Mouse (Mus musculus) embryo, embryonic 11 days (tissue): ENCODE measurements around the gene St6galnac3.

Source experiments
- DNase-seq: peaks from one replicate; pipeline ENCODE4 v3.0.0-alpha.2; 2015

Gene St6galnac3

DNA sequence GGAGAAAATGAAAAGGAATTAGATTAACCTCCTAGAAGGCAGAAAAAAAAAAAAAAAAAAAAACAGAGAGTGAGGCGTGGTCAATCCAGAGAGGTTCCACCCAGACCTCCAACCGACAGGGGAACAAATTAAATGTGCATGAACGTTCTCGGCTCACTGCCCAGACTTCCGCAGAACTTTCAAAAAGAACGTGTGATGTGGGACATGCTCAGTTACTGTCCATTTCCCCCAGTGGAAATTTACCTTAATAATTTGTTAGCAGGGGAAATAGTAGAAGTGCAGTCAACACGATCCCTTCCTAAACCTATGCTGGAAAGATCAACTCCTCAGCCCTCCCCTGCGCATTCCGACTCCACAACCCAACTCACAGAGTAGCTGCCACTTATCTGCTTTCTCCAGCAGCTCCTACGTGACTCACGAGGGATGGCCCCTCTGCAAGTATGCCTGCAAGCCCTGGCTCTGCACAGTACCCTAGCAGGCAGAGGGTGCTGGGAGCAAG lies 35.1 kb downstream of the St6galnac3 start:
- DNase-seq: no peak

DNA sequence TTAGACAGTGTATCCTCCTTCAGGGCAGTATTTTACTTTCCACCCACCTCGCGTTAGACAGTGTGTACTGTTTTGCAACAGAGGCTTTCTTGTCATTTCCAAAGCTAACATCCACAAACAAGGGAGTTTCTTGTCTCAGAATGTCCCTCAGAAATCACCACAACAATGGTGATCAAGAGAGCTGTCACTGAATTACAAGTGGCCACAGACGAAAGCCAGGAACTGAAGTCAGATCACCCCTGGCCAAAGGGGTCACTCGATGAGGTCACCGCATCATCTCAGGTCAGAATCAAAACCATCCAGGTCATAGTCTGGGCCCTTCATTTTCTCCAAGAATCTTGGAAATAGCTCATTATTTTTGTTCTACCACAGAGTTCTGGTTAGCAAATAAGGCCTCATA lies 37.1 kb downstream of the St6galnac3 start:
- DNase-seq: no peak

DNA sequence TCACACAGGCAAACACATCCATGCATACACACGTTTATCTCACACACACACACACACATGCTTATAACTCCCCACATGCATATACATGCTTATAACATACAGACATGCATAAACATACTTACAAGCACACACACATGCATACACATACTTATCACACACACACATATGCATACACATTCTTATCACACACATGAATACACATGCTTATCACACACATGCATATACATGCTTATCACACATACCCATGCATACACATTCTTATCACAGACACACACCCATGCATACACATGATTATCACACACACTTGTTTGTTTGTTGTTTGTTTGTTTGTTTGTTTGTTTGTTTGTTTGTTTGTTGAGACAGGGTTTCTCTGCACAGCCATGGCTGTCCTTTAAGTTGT lies 40.1 kb downstream of the St6galnac3 start:
- no peak for DNase-seq

DNA sequence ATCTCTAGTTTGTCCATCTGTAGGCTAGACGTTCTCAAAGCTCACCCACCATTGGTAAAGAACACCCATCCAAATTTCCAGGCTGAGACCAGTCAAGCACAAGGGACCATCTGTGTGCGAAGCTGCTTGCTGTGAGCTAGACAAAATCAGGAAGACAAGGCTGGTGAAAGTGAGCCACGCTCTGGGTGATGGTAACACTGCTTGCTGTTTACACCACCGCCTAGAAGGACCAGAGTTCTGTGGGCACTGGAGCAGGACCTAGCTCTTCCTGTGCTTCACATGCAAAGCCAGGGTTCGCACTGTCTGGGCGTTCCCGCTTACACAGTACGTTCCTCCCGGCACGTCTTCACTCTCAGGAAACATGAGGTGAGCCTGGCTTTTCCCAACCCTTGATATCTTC lies 42.7 kb downstream of the St6galnac3 start:
- no peak for DNase-seq

DNA sequence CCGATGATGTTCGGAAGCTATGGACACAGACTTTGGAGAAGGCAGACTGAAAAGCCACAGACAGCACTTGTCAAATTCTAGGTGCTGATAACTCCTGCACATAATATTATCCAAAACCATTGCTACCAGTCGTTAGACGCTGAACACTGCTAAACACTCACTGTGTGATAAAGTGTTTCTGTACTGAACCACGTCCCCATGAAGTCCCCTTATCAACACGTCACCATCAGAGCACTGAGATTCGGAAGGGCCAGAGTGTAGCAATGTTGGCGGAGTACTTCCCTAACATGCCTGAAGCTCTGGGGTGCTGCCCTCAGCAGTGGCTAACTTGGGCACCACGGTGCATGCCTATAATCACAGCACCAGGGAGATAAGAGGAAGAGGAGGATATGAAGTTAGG lies 43.3 kb downstream of the St6galnac3 start:
- no peak for DNase-seq

DNA sequence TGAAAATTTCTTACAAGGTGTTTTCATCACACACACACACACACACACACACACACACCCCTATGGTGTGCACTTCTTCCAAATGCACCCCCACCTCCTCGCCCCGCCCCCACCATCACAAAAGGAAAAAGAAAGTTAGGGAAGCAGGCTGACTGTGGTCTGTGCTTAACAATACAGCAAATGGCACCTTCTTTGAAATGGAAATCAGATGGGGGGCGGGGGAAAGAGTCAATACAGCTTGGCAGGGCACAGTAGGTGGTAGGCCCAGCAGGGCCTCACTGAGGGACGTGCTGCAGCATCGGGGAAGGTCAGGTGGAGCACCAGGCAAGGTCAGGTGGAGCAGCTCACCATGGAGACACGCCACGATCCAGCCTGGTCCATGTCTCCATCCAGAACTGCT lies 49.1 kb downstream of the St6galnac3 start:
- no peak for DNase-seq

DNA sequence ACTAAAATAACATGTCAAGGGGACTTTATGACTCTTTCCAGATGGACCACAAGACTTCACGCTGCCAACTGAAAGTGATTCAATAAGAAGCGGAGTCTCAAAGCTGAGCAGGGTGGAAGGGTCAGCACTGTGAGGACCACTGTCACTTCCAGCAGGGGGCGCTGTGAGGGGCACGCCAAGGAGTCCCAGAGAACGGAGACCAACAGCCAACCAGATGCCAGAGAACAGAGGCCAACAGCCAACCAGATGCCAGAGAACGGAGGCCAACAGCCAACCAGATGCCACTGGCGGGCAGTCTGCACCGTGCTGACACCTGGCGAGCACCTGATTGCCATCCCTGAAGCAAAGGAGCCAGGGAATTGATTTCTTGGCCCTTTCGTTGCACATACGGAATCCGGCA lies 49.9 kb downstream of the St6galnac3 start:
- DNase-seq: peak; percentile 75

DNA sequence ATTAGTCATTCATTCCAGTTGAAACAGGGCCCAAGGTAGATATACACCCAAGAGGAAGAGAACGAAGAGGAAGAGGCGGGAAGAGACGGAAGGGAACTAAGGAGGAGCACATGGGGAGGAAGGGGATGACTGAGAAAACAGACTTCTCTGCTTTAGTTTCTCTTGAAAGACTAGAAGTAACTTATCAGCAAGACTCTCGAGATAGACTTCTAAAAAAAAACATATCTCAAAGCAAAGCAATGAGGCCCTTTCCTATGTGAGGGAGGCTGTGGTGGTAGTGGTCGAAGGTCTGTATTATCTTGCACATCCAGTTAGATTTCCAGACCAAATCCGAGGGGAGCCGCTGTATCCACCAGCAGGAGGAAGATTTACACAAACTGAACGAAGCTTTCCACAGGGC lies 50.6 kb downstream of the St6galnac3 start:
- no peak for DNase-seq

DNA sequence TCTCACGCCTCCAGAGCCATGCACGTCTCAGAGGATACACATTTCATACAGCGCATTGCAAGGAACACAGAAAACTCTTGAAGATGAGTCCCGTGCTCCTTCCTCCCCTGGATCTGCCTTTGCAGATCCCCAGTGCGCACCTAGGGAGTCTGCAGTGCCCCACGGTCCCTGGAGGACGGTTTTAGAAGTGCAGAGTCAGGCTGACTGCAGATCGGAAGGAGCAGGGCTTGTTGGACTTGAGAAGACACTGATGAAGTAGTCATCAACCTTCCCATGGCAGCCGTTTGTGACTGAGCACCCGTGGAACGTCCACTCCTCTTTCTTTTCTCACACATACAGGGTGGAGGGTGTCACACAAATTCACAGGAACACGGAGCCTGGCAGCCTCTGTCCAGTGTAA lies 51.5 kb downstream of the St6galnac3 start:
- DNase-seq: no peak

DNA sequence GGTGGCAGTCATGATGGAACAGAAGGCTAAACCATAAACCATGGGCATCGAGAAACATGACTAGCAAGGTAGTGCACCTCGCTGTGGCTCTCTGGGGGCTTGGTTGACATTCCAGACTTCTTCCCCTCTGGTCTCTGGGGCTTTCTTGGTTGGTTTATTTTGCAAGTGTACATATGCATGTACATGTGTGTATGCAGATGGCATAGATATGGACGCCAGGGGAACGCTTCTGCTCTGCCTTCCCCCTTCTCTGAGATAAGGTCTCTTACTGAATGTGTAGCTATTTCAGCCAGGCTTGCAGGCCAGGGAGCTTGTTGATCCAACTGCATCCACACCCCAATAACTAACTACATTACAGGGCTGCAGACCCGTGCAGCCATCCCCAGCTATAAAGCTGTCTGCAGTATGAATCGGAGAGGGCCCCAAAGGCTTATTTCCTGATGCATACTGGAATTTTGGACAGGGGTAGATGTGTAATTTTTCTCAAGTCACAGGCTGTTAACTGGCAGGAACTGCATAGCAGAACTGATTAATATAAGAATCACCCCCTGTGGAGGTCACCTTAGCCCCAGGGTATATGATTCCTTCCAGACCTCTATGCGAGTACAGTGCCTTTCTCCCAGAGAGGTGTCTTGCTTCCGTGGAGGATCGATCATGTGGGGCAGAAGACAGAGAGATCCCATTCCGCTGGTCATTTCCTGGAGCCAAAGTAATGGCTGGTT lies 53.9 kb downstream of the St6galnac3 start:
- DNase-seq: no peak

DNA sequence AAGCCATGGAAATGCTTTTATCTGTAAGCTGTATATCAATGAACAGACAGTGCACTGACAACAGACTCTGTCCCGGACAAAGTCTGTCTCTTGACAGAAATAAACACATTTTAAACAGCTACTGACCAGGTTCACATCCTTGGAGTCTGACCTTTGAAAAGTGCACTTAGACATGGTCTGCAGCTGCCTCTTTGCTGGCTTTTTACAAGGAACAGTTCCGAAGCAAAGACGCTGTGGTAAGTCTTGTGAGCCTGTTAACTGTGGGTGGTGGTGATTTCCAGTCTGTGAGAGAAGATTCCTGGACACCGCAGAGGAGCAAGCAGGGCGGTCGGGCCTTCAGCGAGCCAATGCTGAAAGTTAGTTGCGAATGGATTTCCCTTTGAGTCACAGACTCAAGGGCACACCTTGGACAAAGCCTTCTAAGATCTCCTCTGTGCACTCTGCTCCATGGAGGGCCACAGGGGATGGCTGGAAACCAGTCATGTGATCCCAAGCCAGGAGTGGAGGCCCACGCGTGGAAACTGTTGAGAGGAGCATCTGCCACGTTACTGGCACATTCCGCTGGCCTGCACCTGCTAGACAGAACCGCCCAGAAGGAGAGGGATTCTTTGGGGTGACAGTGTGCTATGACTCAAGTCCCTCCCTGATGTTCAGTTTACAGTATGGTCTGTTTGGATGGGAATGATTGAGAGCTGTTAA lies 55.1 kb downstream of the St6galnac3 start:
- DNase-seq: no peak

DNA sequence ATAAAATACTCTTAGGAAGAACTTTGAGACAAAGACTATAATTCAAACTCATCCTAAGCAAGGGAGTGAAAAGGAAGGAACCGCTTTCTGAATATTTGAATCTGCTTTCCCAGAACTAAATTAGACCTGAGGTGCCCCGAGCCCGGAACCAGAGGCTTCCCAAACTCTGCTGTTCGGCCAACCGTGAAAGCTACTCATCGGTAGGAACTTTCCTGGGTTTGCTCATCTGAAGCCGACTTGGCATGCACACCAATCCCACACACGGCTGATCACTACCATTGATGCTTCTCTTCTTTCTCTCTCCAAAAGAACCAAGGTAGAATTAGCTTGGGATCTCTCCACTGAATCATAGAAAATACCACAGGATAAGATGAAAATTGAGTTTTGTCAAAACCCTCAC lies 55.6 kb downstream of the St6galnac3 start:
- DNase-seq: no peak

DNA sequence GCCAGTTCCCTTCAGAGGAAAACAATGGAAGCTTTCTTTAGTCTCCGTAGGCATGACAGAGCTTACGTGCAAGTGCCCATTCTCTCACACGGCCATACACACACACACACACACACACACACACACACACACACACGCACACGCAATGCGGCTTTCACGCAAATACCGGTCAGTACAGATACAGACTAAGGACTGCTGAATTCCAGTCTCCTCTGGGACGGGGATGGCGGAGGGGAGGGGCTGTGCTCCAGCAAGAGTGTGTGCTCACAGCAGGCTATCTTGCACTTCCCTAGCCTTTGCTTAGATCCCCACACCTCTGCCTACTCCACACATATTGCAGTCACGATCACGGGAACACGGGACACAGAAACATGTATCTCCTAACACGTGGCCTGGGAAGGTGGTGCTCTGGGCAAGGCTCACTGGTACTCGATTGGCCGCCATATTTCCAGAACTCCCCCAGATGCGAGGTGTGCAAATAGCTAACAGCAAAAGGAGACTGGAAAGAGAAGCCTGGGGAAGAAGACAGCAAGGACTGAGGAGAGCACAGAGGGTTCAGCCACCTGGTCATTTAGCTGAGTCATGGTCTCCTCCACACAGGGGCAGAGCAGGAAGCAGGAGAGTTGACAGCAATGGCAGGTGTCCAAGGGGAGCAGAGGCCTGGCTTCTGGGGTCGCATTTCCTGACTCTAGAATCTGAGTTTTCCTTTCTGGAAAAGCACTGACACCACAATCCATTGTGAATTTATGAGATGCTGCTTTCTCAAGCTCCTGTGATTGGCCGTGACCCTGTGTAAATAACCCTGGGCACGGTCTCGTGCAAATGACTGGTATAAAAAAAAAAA lies 56.3 kb downstream of the St6galnac3 start:
- no peak for DNase-seq

DNA sequence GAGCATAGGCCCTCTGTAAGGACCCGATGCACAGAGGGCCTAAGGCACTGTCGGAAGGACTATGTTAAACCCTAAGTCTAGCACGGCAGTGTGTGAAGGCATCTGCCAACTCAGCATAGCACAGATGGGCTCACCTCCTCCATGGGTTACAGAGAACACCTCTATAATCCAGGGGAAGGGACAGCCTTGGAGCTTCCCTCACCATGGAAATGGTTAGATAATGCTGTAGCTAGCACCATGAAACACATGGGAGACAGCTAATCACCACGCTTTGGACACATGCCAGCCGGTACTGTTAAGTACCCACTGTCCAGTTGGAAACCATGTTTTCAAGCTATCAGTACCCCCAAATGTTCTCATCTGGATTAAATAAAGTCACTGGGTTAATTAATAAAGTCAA lies 60.3 kb downstream of the St6galnac3 start:
- DNase-seq: no peak

DNA sequence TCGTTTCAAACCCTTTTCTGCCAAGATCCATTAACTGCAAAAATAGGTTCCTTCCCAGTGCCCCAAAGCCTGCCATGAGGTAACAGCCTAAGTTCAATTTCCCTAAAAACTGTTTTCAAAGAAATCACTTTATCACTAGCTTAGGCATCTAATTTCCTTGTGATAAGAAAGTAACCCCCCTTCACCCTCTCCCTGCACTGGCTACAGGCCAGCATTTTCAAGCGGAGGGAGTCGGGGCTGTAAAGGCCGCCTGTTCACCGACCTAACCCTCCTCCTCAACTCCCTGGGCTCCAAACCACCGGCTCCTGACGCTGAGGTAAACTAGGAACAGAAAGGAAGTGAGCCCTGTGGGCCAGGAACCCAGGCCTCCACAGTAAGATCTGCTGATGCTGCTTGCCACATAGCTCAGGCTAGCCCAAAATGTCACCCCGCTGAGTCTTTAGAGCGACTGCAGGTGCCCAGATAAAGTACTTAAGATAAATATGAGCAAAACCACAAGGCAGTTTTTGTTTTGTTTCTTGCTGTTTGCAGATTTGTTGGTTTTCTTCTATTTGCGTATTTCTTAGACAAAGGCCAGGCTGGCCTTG lies 61.0 kb downstream of the St6galnac3 start:
- DNase-seq: no peak

DNA sequence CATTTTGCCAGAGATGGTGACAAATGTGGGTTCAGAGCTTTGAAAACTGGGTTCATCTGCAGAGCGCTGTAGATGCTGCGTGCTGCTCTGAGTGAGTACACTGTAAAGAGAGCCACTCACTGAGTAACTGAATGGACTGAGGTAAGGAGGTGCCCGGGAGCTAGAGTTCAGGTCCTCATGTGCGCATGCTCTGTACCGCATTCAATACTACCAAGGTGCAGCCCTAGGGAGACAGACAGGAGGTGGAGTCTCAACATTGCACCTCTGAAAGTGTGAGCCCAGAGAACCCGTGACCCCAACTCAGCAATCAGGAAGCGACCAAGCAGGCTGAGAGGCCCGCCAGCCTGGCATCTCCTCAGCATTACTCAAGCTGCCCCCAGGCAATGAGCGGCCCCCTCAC lies 62.2 kb downstream of the St6galnac3 start:
- DNase-seq: no peak

DNA sequence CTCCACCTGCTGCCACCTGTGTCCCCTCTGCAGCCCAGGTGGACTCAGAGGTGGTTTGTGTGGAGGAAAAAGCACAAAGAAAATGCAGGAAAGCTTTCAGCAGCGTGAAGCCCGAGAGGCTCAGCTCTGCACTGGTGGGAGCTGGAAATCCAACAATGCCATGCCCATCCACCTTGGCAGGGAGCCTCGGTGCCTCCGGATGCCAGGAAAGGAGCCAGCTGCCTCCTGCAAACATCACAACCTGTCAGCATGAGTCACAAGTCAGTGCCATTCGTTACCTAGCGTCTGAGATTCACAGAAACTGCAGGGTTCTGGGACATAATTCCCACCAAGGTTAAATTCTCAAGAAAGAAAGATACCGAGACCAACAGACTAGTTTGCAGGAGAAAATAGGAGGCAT lies 63.0 kb downstream of the St6galnac3 start:
- DNase-seq: no peak

DNA sequence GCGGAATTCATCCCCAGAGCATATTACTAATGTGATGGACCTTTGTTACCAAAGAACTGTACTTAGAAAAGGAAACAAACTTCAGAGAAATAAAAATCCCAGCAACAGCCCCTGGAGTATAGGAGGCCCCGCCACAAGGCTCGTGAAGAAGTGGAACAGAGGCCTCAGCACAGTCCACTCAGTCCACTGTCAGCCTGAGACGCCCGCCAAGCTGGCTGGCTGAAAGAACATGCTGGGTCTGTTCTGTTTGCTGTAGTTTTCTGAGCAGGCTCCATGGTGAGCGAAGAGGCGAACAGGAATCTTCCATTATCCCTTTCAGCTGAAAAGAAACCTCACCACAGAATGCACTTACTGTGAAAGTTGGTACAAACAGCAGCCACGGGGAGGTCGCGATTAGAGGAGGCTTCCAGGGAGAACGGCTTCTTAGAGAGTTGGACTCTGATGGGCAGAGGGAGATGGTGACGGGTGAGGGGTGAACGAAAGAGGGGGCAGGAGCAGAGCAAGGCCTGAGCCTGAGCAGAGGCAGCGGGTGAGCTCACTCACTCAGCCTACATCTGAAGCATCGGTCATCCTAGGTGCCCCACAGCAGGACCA lies 65.3 kb downstream of the St6galnac3 start:
- no peak for DNase-seq

DNA sequence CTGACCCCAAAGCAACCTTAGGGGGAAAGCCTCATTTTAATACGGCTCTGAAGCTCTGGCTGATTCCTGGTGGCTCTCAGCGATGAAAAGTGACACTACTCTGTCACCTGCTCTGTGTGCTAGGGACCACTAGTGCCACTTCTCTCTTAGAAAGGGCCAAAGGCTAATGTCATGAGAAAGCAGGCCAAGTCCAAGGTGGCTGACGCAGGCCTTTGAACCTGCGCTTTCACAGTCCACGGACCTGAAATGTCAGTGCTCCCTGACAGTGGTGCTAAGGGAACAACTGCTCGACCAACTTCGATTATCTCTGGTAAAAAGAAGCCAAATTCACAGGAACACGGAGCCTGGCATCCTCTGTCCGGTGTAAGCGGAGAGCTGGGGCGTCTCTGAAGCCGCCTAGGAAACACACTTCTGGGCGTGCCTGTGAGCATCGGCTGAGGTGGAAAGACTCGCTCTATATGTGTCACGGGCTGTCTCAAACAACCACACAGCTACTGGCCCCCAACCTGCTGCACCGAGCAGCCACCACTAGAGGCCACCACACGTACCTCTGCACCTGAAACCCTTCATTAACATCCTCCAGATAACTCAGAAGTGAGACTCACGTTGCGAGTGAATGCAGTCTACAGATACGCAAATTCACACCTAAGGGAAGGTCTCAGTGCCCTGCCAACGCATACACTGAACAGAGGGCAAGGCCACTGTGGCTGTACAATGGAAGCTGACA lies 66.8 kb downstream of the St6galnac3 start:
- DNase-seq: peak; percentile 49

DNA sequence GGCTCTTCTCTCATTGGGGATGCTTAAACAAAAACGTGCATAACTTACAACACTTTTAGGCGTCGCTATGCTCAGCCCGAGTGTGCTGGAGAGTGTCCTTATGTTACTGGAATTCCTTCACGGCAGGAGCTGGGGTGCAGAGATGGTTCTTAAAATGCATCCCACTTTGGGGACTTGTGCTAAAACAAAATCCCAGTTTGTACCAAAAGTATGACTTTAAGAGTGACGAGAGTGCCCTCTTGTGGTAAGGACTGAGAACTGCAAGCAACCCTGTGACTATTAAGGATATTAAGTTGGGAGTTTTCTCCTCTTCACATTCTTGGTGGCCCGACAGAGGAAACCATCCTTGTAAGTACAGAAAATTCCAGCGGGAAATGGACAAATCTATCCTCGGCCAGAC lies 69.9 kb downstream of the St6galnac3 start:
- DNase-seq: peak; percentile 84

DNA sequence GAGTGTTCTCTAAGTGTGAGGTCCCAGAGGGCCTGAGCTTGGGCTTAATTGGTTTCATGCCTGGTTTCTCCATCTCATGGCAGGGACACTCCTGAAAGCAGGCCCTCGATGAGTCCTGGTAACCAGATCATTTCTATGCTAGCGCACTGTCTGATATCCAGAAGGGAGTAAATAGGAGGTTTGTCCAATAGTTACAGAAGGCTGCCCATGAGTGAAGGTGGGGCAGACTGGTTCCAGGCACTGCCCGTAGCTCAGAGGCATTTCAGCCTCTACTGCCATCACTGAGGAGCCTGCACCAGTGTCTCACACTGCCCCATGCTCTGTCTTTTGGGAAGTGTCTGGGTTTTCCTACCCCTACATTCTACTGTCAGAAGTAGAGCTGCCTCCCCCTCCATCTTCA lies 72.1 kb downstream of the St6galnac3 start:
- no peak for DNase-seq

DNA sequence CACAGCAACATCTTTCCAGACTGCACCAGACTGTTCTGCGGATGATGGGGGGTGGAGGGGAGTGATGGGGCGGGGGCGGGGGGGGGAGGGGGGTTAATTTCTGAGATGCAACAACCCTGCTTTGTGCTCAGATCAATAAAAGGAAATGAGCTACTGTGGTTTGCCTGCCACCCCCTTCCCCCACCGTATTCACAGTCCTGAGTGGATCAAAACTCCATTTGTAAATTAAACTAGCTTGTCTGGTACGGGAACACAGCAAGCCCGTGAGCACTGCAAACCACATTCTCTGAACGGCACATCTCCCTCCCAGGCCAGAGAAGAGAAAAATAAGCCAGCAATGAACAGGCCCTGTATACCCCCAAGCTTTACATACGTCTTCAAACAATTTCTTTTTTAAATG lies 76.3 kb downstream of the St6galnac3 start:
- no peak for DNase-seq
